Mouse (Mus musculus) adrenal gland, postnatal 25 days (tissue): ENCODE results near the gene Lhx6. TPM values are rescaled to one million over a fixed set of nuclear protein-coding genes. Genes with fewer than 3 reads are reported as not detected.

ENCODE experiments used
- DNase-seq: peaks from one replicate; pipeline ENCODE4 v3.0.0; 2021; ENCODE audit warnings: mixed read lengths
- total RNA-seq: library from RNA; stranded (reverse); gene quantifications from 2 replicates; pipeline ENCODE4 v1.2.3, GENCODE M21; 2021

Gene Lhx6
- total RNA-seq, 1 experiment from 2014 or later = 2.6 TPM

GRCm38 (mm10) chr2:36035413-36036081 lies 69.7 kb downstream of the Lhx6 start:
- no peak for DNase-seq

- DNase-seq = no peak
Observed at GRCm38 (mm10) chr2:36034898-36035297, 70.3 kb downstream of the Lhx6 start.

GRCm38 (mm10) chr2:36033966-36034365 lies 71.2 kb downstream of the Lhx6 start:
- no peak for DNase-seq

GRCm38 (mm10) chr2:36032884-36033283 lies 72.3 kb downstream of the Lhx6 start:
- no peak for DNase-seq

Other genes with a start within 250 kb of the Lhx6 start
- 11.6 and 30.4 TPM in 2 replicates for gene Ttll11, start 125.5 kb downstream of the Lhx6 start, total RNA-seq
- 178 and 189 TPM in 2 replicates for gene Ndufa8, start 56.0 kb downstream of the Lhx6 start, total RNA-seq
- gene Morn5, start 56.0 kb downstream of the Lhx6 start, total RNA-seq = not detected in 2 replicates
- gene Mrrf, start 31.0 kb upstream of the Lhx6 start, total RNA-seq = 24.6 and 24.8 TPM in 2 replicates
- gene Rbm18, start 31.4 kb upstream of the Lhx6 start, total RNA-seq = 27.0 and 28.5 TPM in 2 replicates
- gene Ptgs1, start 125.0 kb upstream of the Lhx6 start, total RNA-seq = 8.7 and 12.4 TPM in 2 replicates